In genomic region chr9:109127076-109127475, GRCm38 (mm10) we compare ENCODE assay signal across 37 mouse cellular contexts. TPM values are rescaled to one million over a fixed set of nuclear protein-coding genes. Genes with fewer than 3 reads are reported as not detected.
"Had no signal": no experiment of that assay in that cellular context is flagged by ENCODE, and none has a peak within 500 bp of the region (broad histone marks: within the 10 kb centered on the region; RNA-seq: fewer than 3 reads in every experiment).

No protein-coding gene starts in this region.

- H3K4me3 ChIP-seq: gastrocnemius, adult 2 months; heart, embryonic 10.5 days; heart, embryonic 12.5 days; hindbrain, embryonic 10.5 days; hindbrain, embryonic 12.5 days; intestine, embryonic 15.5 days; layer of hippocampus, adult 2 months; left cerebral cortex, adult 2 months; limb, embryonic 10.5 days; limb, embryonic 12.5 days; liver, embryonic 13.5 days; liver, embryonic 15.5 days had no signal

- H3K36me3 ChIP-seq: heart, embryonic 10.5 days; heart, embryonic 12.5 days; hindbrain, embryonic 10.5 days; hindbrain, embryonic 12.5 days; intestine, embryonic 15.5 days; limb, embryonic 10.5 days; limb, embryonic 12.5 days; liver, embryonic 13.5 days; liver, embryonic 15.5 days had no signal

- H3K9me3 ChIP-seq: heart, embryonic 10.5 days; heart, embryonic 12.5 days; hindbrain, embryonic 10.5 days; hindbrain, embryonic 12.5 days; intestine, embryonic 15.5 days; limb, embryonic 10.5 days; limb, embryonic 12.5 days; liver, embryonic 13.5 days; liver, embryonic 15.5 days had no signal

- DNase-seq: gastrocnemius, adult 2 months; gastrocnemius, postnatal 10 days; gastrocnemius, postnatal 25 days; heart, postnatal 10 days; heart, postnatal 4 days; kidney, adult 18-20 months; kidney, postnatal 4 days; liver, embryonic 13.5 days; lung, adult 2 months had no signal

- ATAC-seq: forebrain, embryonic 16.5 days; hindbrain, embryonic 16.5 days; inflammation-experienced regulatory T-cells, adult 6 months; intestine, embryonic 15.5 days; intestine, postnatal 0 days had no signal

- H3K4me1 ChIP-seq: hindbrain, embryonic 10.5 days; intestine, embryonic 15.5 days; liver, embryonic 13.5 days had no signal

- H3K27me3 ChIP-seq: hindbrain, embryonic 12.5 days; intestine, embryonic 15.5 days; limb, embryonic 12.5 days; liver, embryonic 13.5 days; liver, embryonic 15.5 days had no signal

- H3K27ac ChIP-seq: gastrocnemius, adult 2 months; heart, embryonic 10.5 days; hindbrain, embryonic 10.5 days; hindbrain, embryonic 12.5 days; hindbrain, embryonic 14.5 days; intestine, embryonic 15.5 days; kidney, postnatal 0 days; layer of hippocampus, adult 2 months; left cerebral cortex, adult 2 months; limb, embryonic 10.5 days; limb, embryonic 12.5 days; liver, embryonic 13.5 days; liver, embryonic 15.5 days had no signal

- H3K4me2 ChIP-seq: heart, embryonic 12.5 days; hindbrain, embryonic 12.5 days; hindbrain, embryonic 14.5 days; intestine, embryonic 15.5 days; limb, embryonic 12.5 days; liver, embryonic 13.5 days; liver, embryonic 15.5 days had no signal

- H3K9ac ChIP-seq: heart, embryonic 12.5 days; hindbrain, embryonic 12.5 days; hindbrain, embryonic 14.5 days; intestine, embryonic 15.5 days; limb, embryonic 12.5 days; liver, embryonic 13.5 days; liver, embryonic 15.5 days had no signal

RNA-seq across cellular contexts. Expression of gene Plxnb1, which starts 31.9 kb away (rescaled TPM):
- total RNA-seq: granulocyte monocyte progenitor cell, adult 5-6 weeks had no signal

RNA-seq across cellular contexts. Expression of gene Fbxw21, which starts 34.8 kb away (rescaled TPM):
- total RNA-seq: gastrocnemius, adult 2 months; gastrocnemius, postnatal 10 days; gastrocnemius, postnatal 25 days; gastrocnemius, postnatal 4 days; granulocyte monocyte progenitor cell, adult 5-6 weeks; heart, adult 8-10 months; heart, postnatal 10 days; heart, postnatal 25 days; heart, postnatal 4 days; layer of hippocampus, adult 2 months; layer of hippocampus, postnatal 10 days; layer of hippocampus, postnatal 25 days; left cerebral cortex, adult 2 months; left cerebral cortex, postnatal 14 days; left cerebral cortex, postnatal 36 days had no signal
- polyA plus RNA-seq: forebrain, embryonic 16.5 days; frontal cortex, adult 2 months; heart, embryonic 10.5 days; heart, embryonic 12.5 days; heart, embryonic 14.5 days; heart, embryonic 16.5 days; hindbrain, embryonic 10.5 days; hindbrain, embryonic 12.5 days; hindbrain, embryonic 14.5 days; hindbrain, embryonic 16.5 days; inflammation-experienced regulatory T-cells, adult 6 months; intestine, embryonic 15.5 days; intestine, postnatal 0 days; kidney, postnatal 0 days; limb, embryonic 10.5 days; limb, embryonic 12.5 days; limb, embryonic 14.5 days; liver, embryonic 13.5 days; liver, embryonic 15.5 days; lung, adult 2 months had no signal
